Mouse (Mus musculus) liver, embryonic 16.5 days (tissue): ENCODE measurements around the gene Gm19426. TPM values are rescaled to one million over a fixed set of nuclear protein-coding genes. Genes with fewer than 3 reads are reported as not detected.

Experiments used
- ATAC-seq: fragments of 200-750 bp; cut with Nextera tagmentation; 2 replicates; pipeline ENCODE4 v1.8.0; 2017; ENCODE audit warnings: low read depth, mild to moderate bottlenecking, moderate number of reproducible peaks, moderate library complexity
- H3K27ac ChIP-seq: fragments of 300-500 bp; sonication (generic); 2 replicates; pipeline ENCODE4 v1.5.1; 2014; ENCODE audit warnings: mild to moderate bottlenecking, low read length
- H3K27me3 ChIP-seq: fragments of 300-500 bp; sonication (generic); 2 replicates; pipeline ENCODE4 v1.6.1; 2014; ENCODE audit warnings: low read depth, low read length, mixed read lengths; ENCODE audit not compliant: control insufficient read depth, insufficient read depth
- H3K36me3 ChIP-seq: fragments of 300-500 bp; sonication (generic); 2 replicates; pipeline ENCODE4 v1.6.1; 2014; ENCODE audit warnings: mild to moderate bottlenecking; ENCODE audit not compliant: control insufficient read depth, insufficient read depth
- H3K4me1 ChIP-seq: fragments of 300-500 bp; sonication (generic); 2 replicates; pipeline ENCODE4 v1.6.1; 2014; ENCODE audit warnings: low read depth, low read length, mixed read lengths; ENCODE audit not compliant: control insufficient read depth
- H3K4me2 ChIP-seq: fragments of 300-500 bp; sonication (generic); 2 replicates; pipeline ENCODE4 v1.6.1; 2014; ENCODE audit warnings: low read depth, low read length, mixed read lengths
- H3K4me3 ChIP-seq: fragments of 300-500 bp; sonication (generic); 2 replicates; pipeline ENCODE4 v1.5.1; 2014; ENCODE audit warnings: low read depth, mild to moderate bottlenecking, low read length
- H3K9ac ChIP-seq: fragments of 300-500 bp; sonication (generic); 2 replicates; pipeline ENCODE4 v1.6.1; 2014; ENCODE audit warnings: low read depth, low read length
- H3K9me3 ChIP-seq: fragments of 300-500 bp; sonication (generic); replicated peaks from 2 replicates; pipeline ENCODE4 v1.6.1; 2016; ENCODE audit warnings: low read length; ENCODE audit not compliant: control insufficient read depth
- WGBS: fragments of 180-500 bp; shearing (Covaris S2); extraction: QIAGEN DNeasy Blood & Tissue Kit; methylation state at CpG from one replicate; pipeline ENCODE4 v1.1.7; 2014; ENCODE audit not compliant: insufficient replicate concordance; 5-methylcytosine and 5-hydroxymethylcytosine counted together
- polyA plus RNA-seq: library from polyadenylated mRNA; unstranded; fragments of >200 nt; fragmentation: Nextera tagmentation; extraction: Ambion mirVana; gene quantifications from 2 replicates; pipeline ENCODE4 v1.2.1, GENCODE M21; 2015

Gene Gm19426
- polyA plus RNA-seq, 1 experiment from 2014 or later = 0.89 TPM

DNA sequence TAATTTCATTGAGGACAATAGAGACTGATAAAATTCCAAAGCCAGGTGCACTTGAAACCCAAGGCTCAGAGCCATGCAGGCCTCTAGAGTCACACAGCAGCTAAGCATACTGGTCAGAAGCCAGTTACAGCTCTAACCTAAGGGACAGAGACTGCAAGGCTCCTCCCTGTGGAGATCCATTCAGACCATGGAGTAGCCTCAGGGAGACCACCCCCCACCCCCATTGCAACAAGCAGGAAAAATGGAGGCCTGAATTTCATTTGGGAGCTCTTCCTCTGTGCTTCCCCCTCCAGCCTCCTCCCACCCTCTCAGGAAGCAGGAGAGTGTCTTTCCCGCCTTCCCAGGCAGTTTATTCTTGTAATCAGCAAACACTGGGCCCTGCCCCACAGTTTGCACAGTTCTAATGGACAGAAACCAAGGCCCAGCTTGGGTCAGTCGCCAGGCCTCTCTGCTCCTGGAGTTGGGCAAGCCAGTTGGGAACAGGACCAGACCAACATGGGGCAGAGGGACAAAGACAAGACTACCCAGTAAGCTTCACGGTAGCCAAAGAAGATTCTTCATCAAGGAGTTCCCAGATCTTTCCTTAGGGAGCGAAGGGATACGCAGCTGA is 1.5 kb downstream of the Gm19426 start:
- 39% methylated on average over 5 of the region's 5 CpGs for WGBS
- ATAC-seq = 0 out of 2 replicates have a peak, but pooled peaks have one; percentile 4
- peak overlapping the region; percentile 72 for H3K9ac ChIP-seq
- H3K36me3 ChIP-seq = peaks cover 29% of the 10 kb centered on the region
- peaks cover 27% of the 10 kb centered on the region for H3K27me3 ChIP-seq
- peak overlapping the region; percentile 68 for H3K27ac ChIP-seq
- peaks cover 69% of the 10 kb centered on the region for H3K4me1 ChIP-seq
- H3K4me3 ChIP-seq = peak overlapping the region; percentile 66
- H3K4me2 ChIP-seq = peak overlapping the region; percentile 73
- no peaks in the 10 kb centered on the region for H3K9me3 ChIP-seq

DNA sequence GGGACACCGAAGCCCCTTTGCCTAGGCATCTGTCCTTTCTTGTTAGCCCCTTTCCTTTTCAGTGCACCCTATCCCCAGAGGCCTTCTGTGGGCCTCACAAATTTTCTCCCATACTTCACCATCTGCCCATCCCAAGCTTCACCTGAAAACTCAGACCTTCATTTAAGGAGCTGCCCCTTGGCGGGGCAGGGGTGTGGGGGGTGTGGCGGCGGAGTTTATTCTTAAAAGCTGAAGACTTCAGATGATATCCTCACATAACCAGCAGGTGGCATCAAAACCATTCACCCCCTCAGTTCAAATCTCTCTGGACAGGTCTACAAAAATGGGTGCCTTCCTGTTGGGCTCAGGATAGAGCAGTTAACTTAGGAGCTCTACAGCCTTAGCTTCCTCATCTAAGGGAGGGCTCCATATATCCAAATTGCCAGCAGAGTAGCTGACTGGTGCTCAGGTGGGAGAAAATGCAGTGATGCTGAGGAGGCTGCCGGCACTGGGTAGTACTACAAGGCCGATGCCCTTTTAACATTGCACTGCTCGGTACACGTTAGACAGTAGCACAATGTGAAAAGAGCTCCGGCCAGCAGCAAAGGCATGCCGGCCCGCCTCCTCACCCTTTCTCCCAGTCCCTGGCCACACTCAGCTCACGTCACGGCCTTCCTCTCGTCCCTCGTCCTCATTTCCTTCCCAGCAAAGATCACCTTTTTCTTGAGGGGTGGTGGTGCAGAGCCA is 2.7 kb downstream of the Gm19426 start:
- 72% methylated on average over 15 of the region's 15 CpGs for WGBS
- Histone ChIP-seq H3K36me3 (peaks cover 36% of the 10 kb centered on the region), H3K4me1 (peaks cover 77% of the 10 kb centered on the region), H3K4me3 (no peak overlapping the region), H3K9me3 (no peaks in the 10 kb centered on the region), H3K27me3 (peaks cover 20% of the 10 kb centered on the region), H3K4me2 (no peak overlapping the region), H3K27ac (no peak overlapping the region), H3K9ac (no peak overlapping the region)
- ATAC-seq = no peak

DNA sequence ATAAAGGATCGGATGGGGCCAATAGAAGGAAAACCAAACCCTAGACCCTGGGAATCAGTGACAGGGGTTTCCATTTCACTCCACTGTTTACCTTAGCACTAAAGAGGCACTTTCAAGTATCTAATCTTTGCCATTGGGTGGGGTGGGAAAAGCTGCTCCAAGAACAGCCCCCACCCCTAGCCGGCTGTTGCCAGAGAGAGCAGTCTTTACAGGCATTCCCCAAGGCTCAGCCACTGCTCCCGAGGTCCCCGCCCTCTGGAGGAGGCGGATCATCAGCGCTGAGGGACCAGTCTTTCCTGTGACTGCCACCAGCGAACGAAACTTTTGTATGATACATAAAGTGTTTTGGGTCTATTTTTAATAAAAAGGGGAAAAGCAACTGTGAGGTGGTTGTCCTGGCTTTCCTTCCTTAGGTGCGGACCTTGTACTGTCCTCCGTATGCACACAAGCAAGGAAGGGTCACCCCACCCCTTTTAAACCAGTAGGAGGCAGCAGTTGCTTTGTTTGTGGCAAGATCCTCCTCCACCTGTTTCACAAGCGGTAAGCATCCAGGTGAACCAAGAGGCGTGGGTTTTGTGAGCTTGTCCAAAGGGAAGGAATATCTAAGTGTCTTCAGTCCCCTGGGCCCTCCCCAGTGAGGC is 5.1 kb downstream of the Gm19426 start:
- ATAC-seq = no peak
- H3K27me3 ChIP-seq = peaks cover 6% of the 10 kb centered on the region; the same call in 1 of the 2 replicates
- H3K36me3 ChIP-seq = peaks cover 36% of the 10 kb centered on the region
- peak overlapping the region; percentile 88 for H3K9ac ChIP-seq
- 3% methylated on average over 12 of the region's 12 CpGs for WGBS
- H3K4me2 ChIP-seq = peak overlapping the region; percentile 76
- H3K4me3 ChIP-seq = peak overlapping the region; percentile 76
- H3K27ac ChIP-seq = peak overlapping the region; percentile 16
- no peaks in the 10 kb centered on the region for H3K9me3 ChIP-seq
- peaks cover 81% of the 10 kb centered on the region for H3K4me1 ChIP-seq

DNA sequence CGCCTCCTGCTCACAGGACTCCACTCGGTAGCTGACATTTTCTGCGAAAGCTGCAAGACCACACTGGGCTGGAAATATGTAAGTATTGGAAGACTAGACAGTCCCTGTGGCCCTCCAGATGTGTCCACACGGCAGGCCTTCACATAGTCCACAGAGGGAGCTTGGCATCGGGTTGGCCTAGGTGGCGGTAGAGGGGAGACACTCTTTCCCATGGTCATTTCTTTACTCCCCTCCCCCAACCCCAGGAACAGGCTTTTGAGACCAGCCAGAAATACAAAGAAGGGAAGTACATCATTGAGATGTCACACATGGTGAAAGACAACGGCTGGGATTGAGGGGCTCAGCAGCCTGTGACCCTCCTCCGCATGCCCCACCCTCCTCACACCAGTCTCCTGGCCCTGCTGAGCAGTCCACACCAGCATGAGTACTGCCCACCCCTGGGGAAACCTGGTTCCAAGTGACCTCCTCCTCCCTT is 6.0 kb downstream of the Gm19426 start:
- H3K27me3 ChIP-seq = peaks cover 2% of the 10 kb centered on the region; the same call in 1 of the 2 replicates
- peaks cover 82% of the 10 kb centered on the region for H3K4me1 ChIP-seq
- peaks cover 36% of the 10 kb centered on the region for H3K36me3 ChIP-seq
- no peak for ATAC-seq
- H3K9me3 ChIP-seq = no peaks in the 10 kb centered on the region
- H3K4me2 ChIP-seq = peak overlapping the region; percentile 76
- H3K27ac ChIP-seq = peak overlapping the region; percentile 16
- H3K4me3 ChIP-seq = peak overlapping the region; percentile 76
- 15% methylated on average over 8 of the region's 8 CpGs for WGBS
- peak overlapping the region; percentile 88 for H3K9ac ChIP-seq

DNA sequence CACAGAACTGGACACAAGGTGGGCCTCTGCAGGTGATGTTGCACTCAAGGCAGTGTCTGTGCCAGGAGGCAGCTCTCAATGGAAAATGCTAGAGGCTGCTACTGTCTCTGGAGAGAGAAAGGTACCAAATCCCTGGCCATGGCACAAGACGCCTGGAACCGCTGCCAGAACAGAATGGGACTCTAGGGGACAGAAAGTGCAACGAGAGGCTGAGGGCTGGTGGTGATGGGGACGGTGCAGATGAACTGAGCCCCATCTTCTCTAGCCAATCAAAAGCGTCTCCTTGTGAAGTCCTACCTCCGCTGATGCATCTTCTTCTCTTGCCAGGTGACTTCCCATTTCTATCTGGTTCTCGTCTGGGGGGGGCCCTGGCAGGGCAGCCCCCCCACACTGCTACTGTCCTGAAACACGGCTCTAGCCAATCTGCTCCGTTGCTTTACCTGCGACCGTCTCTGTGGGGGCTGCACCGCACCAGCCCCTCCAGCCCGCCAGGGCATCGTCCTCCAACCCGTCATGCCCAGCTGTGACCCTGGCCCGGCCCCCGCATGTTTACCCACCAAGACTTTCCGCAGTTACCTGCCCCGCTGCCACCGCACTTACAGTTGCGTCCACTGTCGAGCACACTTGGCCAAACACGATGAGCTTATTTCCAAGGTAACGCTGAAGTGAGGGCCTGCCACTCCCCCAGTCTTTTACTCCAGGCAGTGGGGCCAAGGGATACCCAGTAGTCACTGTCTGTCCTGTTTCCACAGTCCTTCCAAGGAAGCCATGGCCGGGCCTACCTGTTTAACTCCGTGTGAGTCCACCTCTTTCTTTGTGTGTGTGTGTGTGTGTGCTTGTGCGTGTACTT is 6.9 kb downstream of the Gm19426 start:
- peaks cover 83% of the 10 kb centered on the region for H3K4me1 ChIP-seq
- no peaks in the 10 kb centered on the region; the same call in 1 of the 2 replicates for H3K27me3 ChIP-seq
- H3K27ac ChIP-seq = peak overlapping the region; percentile 97
- H3K4me2 ChIP-seq = peak overlapping the region; percentile 76
- H3K36me3 ChIP-seq = peaks cover 36% of the 10 kb centered on the region
- 13% methylated on average over 27 of the region's 27 CpGs for WGBS
- no peak for ATAC-seq
- peak overlapping the region; percentile 88 for H3K9ac ChIP-seq
- no peaks in the 10 kb centered on the region for H3K9me3 ChIP-seq
- H3K4me3 ChIP-seq = peak overlapping the region; percentile 76

DNA sequence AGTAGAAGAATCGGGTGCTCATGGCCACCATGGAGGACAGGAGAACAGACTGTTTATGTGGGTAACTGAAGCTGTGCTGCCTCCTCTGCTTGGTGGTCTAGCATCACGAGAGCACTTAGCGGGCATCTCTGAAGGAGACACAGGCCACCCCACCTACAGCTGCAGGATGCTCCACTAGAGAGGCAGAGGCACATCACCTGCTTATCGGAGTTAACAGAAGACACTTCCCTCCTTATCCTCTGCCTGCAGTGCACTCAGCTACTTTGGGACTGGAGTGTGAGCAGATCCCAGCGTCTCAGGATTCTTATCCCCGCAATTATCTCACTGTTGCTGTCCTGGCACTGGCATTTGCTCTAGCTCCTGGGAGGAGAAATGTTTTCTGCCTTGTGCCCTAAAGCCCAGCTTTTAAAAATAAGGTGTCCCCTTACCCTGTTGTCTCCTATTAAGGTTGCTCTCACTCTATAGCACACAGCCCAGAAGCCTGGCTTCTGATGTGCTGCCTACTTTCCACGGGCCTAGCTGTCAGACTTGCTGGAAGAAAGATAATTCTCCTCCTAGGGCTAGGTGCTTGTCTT is 8.0 kb downstream of the Gm19426 start:
- H3K27ac ChIP-seq = peak overlapping the region; percentile 97
- H3K4me2 ChIP-seq = peak overlapping the region; percentile 76
- H3K4me1 ChIP-seq = peaks cover 82% of the 10 kb centered on the region
- H3K4me3 ChIP-seq = peak overlapping the region; percentile 76
- 6% methylated on average over 7 of the region's 7 CpGs for WGBS
- H3K36me3 ChIP-seq = peaks cover 34% of the 10 kb centered on the region
- no peaks in the 10 kb centered on the region for H3K9me3 ChIP-seq
- peak overlapping the region; percentile 88 for H3K9ac ChIP-seq
- ATAC-seq = peak; percentile 90
- no peaks in the 10 kb centered on the region; the same call in 1 of the 2 replicates for H3K27me3 ChIP-seq

DNA sequence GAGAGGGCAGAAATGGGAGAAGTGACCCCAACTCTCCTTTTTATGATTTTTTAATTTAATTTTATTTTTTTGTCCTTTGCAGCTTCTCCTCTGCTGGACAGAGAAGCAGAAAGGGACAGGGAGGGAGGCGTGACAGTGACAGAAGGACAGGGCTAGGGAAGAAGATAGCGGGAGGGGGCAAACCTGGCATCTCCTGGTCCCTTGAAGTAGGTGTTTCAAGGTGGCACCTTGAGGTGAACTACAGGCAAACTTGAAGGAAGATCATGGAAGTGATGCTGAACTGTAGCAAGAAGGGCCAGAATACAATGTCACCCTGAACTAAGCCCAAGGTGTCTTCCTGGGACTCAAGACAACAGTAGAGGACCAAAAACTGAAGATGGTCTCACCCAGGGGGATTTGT is 8.5 kb downstream of the Gm19426 start:
- peak; percentile 16; the same call in 1 of the 2 replicates for ATAC-seq
- no peaks in the 10 kb centered on the region for H3K9me3 ChIP-seq
- H3K36me3 ChIP-seq = peaks cover 29% of the 10 kb centered on the region
- no peaks in the 10 kb centered on the region; the same call in 1 of the 2 replicates for H3K27me3 ChIP-seq
- peak overlapping the region; percentile 57 for H3K4me2 ChIP-seq
- peak overlapping the region; percentile 97 for H3K27ac ChIP-seq
- H3K4me3 ChIP-seq = peak overlapping the region; percentile 76
- peaks cover 82% of the 10 kb centered on the region for H3K4me1 ChIP-seq
- peak overlapping the region; percentile 88 for H3K9ac ChIP-seq
- 7% methylated on average over 2 of the region's 2 CpGs for WGBS

DNA sequence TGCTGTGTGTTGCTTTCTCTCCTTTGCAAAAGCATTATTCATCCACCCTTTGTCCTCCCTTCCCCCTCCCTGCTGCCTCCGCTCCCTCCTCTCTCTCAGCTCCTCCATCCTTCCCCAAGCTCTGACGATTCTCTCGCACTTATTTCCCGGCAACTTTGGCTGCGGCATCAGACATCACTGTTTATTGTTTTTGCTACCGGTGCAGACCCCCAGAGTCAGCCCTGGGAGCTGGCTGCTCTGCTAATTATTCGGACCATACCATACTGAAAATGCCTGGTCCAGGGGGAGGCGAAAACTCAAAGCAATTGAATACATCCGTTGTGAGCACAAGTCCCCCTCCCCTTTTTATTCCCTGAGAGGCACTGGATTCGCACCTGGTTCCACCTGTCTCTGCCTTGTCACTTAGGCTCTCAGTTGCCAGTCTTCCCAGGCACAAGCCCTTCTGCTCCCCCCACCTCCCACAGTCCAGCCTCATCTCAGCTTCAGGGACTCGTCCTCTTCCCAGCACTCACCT is 9.0 kb downstream of the Gm19426 start:
- no peaks in the 10 kb centered on the region for H3K9me3 ChIP-seq
- H3K36me3 ChIP-seq = peaks cover 26% of the 10 kb centered on the region
- H3K4me3 ChIP-seq = peak overlapping the region; percentile 76
- H3K4me1 ChIP-seq = peaks cover 86% of the 10 kb centered on the region
- WGBS = under 1% methylated on average over 11 of the region's 11 CpGs
- H3K4me2 ChIP-seq = peak overlapping the region; percentile 57
- H3K27me3 ChIP-seq = no peaks in the 10 kb centered on the region; the same call in 1 of the 2 replicates
- H3K9ac ChIP-seq = peak overlapping the region; percentile 88
- ATAC-seq = no peak
- H3K27ac ChIP-seq = peak overlapping the region; percentile 97
